Mouse (Mus musculus) midbrain, embryonic 10.5 days (tissue): ENCODE measurements around the gene Olfr1336. TPM values are rescaled to one million over a fixed set of nuclear protein-coding genes. Genes with fewer than 3 reads are reported as not detected.
"Not testable (repeated sequence)": the region's sequence is repeated elsewhere in the genome, so short reads cannot be mapped to it uniquely, and the experiment has no call there.

Experiments used
- DNase-seq: peaks from one replicate; pipeline ENCODE4 v3.0.0-alpha.2; 2017; ENCODE audit warnings: low spot score
- H3K27ac ChIP-seq: fragments of 300-500 bp; sonication (generic); replicated peaks from 2 replicates; pipeline ENCODE4 v1.5.1; 2016; ENCODE audit warnings: mild to moderate bottlenecking
- H3K27me3 ChIP-seq: fragments of 300-500 bp; sonication (generic); 2 replicates; pipeline ENCODE4 v1.6.1; 2016; ENCODE audit warnings: low read depth, mild to moderate bottlenecking; ENCODE audit not compliant: poor library complexity, severe bottlenecking
- H3K36me3 ChIP-seq: fragments of 300-500 bp; sonication (generic); 2 replicates; pipeline ENCODE4 v1.6.1; 2016; ENCODE audit warnings: mild to moderate bottlenecking, moderate library complexity
- H3K4me1 ChIP-seq: fragments of 300-500 bp; sonication (generic); 2 replicates; pipeline ENCODE4 v1.6.1; 2016
- H3K4me3 ChIP-seq: fragments of 300-500 bp; sonication (generic); 2 replicates; pipeline ENCODE4 v1.5.1; 2016; ENCODE audit warnings: mild to moderate bottlenecking, moderate library complexity
- H3K9me3 ChIP-seq: fragments of 300-500 bp; sonication (generic); replicated peaks from 2 replicates; pipeline ENCODE4 v1.6.1; 2016; ENCODE audit warnings: mild to moderate bottlenecking
- WGBS: fragments of 180-500 bp; shearing (Covaris S2); methylation state at CpG from one replicate; pipeline ENCODE4 v1.1.7; 2016; 5-methylcytosine and 5-hydroxymethylcytosine counted together
- polyA plus RNA-seq: library from polyadenylated mRNA; unstranded; fragments of >200 nt; fragmentation: Nextera tagmentation; extraction: Ambion mirVana; gene quantifications from 2 replicates; pipeline ENCODE4 v1.2.1, GENCODE M21; 2016

Gene Olfr1336
- not detected in 2 replicates for polyA plus RNA-seq

DNA sequence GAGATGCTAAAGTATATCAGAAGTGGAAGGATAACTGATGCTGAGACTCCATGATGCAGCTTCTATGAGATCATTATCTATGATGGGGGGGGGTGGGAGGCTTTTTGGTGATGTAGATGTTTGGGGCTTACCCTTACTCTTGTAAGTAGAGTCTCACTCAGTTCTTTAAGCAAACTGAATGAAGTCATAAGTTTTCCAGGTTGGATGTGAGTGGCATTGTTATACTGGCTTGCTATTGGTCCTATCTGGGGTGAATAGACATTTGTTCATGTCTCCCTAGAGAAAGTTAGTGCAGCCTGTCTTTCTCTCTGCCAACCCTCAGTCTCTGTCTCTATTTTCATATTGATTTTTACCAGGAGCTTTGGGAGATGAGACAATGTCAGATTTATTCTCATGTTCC lies at the start of gene Olfr1336:
TSS of gene Olfr1336 (plus strand) at position 301 of the 400 bp plus-strand sequence.
- no peak within 1 kb of the TSS for H3K4me3 ChIP-seq
- H3K4me1 ChIP-seq = no peaks in the 10 kb centered on the region
- H3K9me3 ChIP-seq = peaks cover 17% of the 10 kb centered on the region
- no peaks in the 10 kb centered on the region for H3K36me3 ChIP-seq
- no peak for DNase-seq
- no peaks in the 10 kb centered on the region for H3K27me3 ChIP-seq
- no peak within 1 kb of the TSS for H3K27ac ChIP-seq

DNA sequence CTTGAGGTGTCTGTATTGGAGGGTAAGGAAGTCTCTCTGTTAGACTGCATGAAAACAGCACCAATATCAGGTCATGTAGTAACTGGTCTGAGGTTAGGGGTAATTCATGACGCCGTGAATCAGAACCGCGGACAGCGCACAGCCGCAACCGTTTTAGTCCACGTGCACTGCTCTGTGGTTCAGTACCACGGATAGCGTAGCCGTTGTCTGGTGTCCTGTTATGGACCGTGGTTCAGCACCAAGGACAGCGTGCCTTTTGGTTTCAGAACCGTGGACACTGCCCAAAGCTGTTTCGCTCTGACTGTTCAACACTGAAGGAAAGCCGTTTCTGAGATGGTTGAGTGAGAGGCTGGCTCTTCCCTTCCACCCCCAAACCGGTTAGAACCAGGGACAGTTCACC lies 45.9 kb upstream of the Olfr1336 start, which contains the start of gene Gm20715:
TSS of gene Gm20715 (plus strand) at position 235 of the 400 bp plus-strand sequence.
- no peaks in the 10 kb centered on the region for H3K27me3 ChIP-seq
- H3K9me3 ChIP-seq = no peaks in the 10 kb centered on the region
- no peak within 1 kb of the TSS for H3K27ac ChIP-seq
- DNase-seq = peak; percentile 86
- peaks cover 4% of the 10 kb centered on the region for H3K4me1 ChIP-seq
- 3% methylated on average over 17 of the region's 17 CpGs for WGBS
- H3K36me3 ChIP-seq = no peaks in the 10 kb centered on the region
- H3K4me3 ChIP-seq = no peak within 1 kb of the TSS

DNA sequence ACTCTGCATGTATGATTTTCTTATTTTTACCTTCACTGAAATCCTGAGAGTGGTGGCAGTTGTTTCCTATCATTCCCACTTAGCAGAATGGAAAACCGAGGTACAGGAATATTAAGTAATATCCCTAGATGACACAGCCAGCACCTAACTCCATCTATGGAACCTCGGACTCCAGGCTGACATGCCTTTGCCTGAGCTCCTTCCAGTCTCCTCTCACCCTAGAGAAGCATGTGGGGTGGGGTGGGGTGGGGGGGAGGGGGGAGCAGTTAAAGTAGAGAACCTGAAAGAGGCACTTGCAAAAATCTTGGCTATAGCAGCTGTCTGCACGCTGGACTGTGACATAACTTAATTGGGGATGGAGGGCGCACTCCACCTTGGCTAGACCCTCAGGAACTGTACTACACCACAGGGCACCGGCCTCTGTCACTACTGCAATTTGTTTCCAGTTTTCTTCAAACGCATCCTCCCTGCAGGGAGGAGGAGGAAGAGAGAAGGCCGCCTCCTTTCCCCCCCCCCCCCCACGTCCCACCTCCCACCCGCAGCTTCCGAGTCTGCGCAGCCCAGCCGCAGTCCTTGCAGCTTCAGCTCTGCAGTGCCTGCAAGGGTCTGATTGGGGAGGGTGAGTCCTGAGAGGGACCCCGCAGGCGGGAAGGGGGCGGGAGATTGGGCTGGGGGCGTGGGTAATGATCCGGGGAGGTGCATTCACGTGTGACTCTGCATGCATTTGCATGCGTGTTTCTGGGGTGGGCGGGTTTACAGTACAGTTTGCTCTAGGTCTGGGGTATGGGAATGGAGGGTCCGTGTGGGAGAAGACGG lies 41.1 kb upstream of the Olfr1336 start:
- 7% methylated on average over 21 of the region's 22 CpGs for WGBS
- Histone ChIP-seq H3K27me3 (no peaks in the 10 kb centered on the region), H3K4me1 (peaks cover 6% of the 10 kb centered on the region), H3K9me3 (no peaks in the 10 kb centered on the region), H3K36me3 (no peaks in the 10 kb centered on the region), H3K27ac (no peak overlapping the region), H3K4me3 (peak overlapping the region; percentile 43)
- peak; percentile 15 for DNase-seq

DNA sequence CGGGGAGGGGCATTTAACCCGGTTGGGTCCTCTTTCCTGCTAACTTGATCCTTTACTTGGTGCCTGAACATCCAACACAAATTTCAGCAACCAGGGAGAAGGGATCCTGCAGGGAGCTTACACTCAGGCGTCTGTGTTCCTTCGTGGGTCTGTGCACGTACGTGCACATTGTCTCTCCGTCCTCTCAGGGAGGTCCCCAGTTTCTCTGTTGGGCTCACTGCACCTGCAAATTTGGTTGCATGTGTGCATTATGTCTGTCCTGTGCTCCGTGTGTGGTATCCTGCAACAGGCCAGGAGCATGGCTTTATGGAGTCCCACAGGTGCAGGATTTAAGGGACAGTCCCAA lies 40.6 kb upstream of the Olfr1336 start:
- peaks cover 6% of the 10 kb centered on the region for H3K4me1 ChIP-seq
- no peaks in the 10 kb centered on the region for H3K36me3 ChIP-seq
- H3K9me3 ChIP-seq = no peaks in the 10 kb centered on the region
- peak overlapping the region; percentile 43 for H3K4me3 ChIP-seq
- no peak for DNase-seq
- no peaks in the 10 kb centered on the region for H3K27me3 ChIP-seq
- 15% methylated on average over 8 of the region's 8 CpGs for WGBS
- no peak overlapping the region for H3K27ac ChIP-seq

DNA sequence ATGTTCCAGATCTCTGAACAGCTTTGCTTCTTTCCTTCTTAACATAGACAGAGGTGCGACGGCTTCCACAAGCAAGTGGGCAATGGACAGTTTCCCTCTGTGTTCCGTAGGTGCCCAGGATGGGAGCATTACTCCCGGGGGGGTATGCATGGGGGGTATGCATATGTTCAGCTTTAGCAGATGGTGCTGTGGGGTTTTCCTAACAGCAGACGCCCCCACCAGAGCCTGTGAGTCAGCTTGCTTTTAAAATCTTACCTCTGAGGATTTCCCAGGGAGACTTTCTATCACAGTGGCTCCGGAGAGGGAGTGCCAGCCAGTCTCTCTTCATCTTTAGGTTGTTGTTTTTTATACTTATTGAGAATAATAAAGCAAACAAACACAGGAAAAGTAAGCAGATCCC lies 36.1 kb upstream of the Olfr1336 start:
- Histone ChIP-seq H3K36me3 (no peaks in the 10 kb centered on the region), H3K27ac (no peak overlapping the region), H3K27me3 (no peaks in the 10 kb centered on the region), H3K4me3 (no peak overlapping the region), H3K4me1 (peaks cover 3% of the 10 kb centered on the region), H3K9me3 (peaks cover 5% of the 10 kb centered on the region; the same call in 1 of the 2 replicates)
- no peak for DNase-seq
- WGBS = 77% methylated on average over 6 of the region's 6 CpGs

DNA sequence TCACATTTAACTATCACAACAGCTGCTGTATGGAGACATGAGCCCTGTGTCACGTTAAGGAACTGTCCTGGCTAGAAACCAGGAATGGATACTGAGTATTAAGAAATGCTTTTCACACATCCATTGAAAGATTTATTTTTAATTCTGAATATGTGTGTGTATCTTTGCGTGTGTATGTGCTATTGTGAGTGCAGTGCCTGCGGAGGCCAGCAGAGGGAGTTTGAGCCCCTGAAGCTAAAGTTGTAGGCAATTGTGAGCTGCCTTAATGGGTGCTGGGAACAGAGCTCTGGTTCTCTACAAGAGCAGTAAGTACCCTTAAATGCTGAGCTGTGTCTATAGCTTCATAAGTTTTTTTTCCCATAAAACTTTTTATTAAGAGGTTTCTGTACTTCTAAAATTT lies 26.6 kb upstream of the Olfr1336 start:
- Histone ChIP-seq H3K4me1 (peaks cover 1% of the 10 kb centered on the region; the same call in 1 of the 2 replicates), H3K27ac (no peak overlapping the region), H3K27me3 (no peaks in the 10 kb centered on the region), H3K9me3 (peaks cover 22% of the 10 kb centered on the region), H3K36me3 (no peaks in the 10 kb centered on the region), H3K4me3 (no peak overlapping the region)
- 86% methylated on average over 3 of the region's 3 CpGs for WGBS
- no peak for DNase-seq

DNA sequence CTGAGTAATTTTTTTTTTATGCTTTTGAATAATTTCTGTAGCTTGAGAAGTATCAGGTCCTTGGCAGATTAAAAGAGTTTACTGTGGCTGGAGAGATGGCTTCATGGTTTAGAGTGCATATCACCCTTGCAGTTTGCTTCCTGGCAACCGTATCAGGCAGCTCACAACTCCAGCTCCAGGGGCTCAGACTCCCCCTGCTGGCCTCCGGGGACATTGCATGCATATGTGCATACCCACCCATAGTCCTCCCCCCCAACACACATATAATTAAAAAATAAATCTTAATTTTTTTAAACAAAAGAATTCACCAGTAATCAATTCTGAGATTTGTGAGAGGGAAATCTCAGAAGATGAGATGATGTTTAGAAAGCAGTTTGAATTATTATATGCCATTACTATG lies 25.6 kb upstream of the Olfr1336 start:
- Histone ChIP-seq H3K27ac (no peak overlapping the region), H3K4me1 (peaks cover 9% of the 10 kb centered on the region), H3K27me3 (no peaks in the 10 kb centered on the region), H3K36me3 (no peaks in the 10 kb centered on the region), H3K9me3 (peaks cover 21% of the 10 kb centered on the region), H3K4me3 (no peak overlapping the region)
- DNase-seq = no peak
- 46% methylated on average over 2 of the region's 2 CpGs for WGBS

DNA sequence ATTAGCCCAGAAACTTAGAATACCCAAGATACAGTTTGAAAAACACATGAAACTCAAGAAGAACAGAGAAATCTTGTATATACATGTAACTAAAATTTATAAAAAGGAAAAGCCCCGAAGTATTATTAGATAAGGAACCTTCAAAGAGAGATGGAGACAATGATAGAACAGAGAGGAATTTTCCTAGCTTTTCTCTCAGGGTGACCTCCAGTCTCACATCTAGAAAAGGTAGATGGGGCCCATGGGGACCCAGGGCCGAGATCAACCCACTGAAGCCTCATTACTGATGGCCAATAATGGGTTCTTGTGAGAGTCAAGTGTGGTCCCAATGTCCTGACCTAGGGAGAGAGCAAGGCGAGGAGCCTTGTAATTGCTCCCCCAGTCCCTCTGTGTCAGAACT lies 17.6 kb upstream of the Olfr1336 start, which contains the start of gene Olfr1344:
TSS of gene Olfr1344 (plus strand) at position 301 of the 400 bp plus-strand sequence.
- no peak for DNase-seq
- 84% methylated on average over 3 of the region's 3 CpGs for WGBS
- Histone ChIP-seq H3K27ac (no peak within 1 kb of the TSS), H3K27me3 (no peaks in the 10 kb centered on the region), H3K4me1 (peaks cover 15% of the 10 kb centered on the region), H3K36me3 (no peaks in the 10 kb centered on the region), H3K9me3 (0 out of 2 replicates have a peak, but pooled peaks cover 6% of the 10 kb centered on the region), H3K4me3 (no peak within 1 kb of the TSS)

DNA sequence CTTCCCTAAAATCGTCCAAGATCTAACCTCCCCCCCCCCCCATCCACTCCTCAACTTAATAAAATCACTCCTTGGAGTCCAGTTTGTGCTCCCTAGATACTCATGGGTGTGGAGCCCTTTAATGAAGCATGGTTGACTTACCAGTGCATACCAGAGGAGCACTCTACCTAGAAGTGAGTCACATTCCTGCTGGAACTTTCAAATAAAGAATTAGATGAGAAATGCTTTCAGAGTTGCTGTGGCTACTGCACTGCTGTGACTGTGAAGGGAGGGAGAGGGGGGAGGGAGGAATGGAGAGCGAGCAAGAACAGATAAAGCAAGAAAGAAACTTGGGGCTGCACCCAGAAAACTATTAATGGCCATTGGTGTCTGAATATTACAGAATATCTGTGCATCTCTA lies 14.8 kb upstream of the Olfr1336 start:
- WGBS = 60% methylated on average over 2 of the region's 2 CpGs
- Histone ChIP-seq H3K4me1 (no peaks in the 10 kb centered on the region; the same call in 1 of the 2 replicates), H3K27ac (no peak overlapping the region), H3K4me3 (no peak overlapping the region), H3K36me3 (no peaks in the 10 kb centered on the region), H3K27me3 (no peaks in the 10 kb centered on the region), H3K9me3 (0 out of 2 replicates have a peak, but pooled peaks cover 6% of the 10 kb centered on the region)
- DNase-seq = no peak

DNA sequence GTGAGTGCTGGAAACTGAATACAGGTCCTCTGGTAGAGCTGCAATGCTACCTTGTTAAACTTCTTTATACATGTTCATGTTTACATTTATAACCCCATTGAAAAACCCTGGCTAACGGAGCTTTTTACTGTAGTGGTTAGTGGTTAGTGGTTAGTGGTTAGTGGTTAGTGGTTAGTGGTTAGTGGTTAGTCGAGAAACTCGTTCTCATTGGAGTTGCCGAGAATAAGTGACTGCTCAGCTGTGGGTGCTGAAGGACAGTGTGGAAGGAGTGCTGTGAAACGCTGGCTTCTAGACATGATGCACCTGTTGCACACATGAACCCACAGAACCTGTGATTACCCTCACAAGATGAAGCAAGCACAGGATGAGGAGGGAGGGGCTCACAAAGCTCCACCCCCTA lies 8.2 kb upstream of the Olfr1336 start:
- Histone ChIP-seq H3K4me3 (no peak overlapping the region), H3K27me3 (no peaks in the 10 kb centered on the region), H3K9me3 (peaks cover 16% of the 10 kb centered on the region; the same call in 1 of the 2 replicates), H3K4me1 (no peaks in the 10 kb centered on the region), H3K27ac (no peak overlapping the region), H3K36me3 (no peaks in the 10 kb centered on the region)
- 89% methylated on average over 5 of the region's 5 CpGs for WGBS
- DNase-seq = no peak

DNA sequence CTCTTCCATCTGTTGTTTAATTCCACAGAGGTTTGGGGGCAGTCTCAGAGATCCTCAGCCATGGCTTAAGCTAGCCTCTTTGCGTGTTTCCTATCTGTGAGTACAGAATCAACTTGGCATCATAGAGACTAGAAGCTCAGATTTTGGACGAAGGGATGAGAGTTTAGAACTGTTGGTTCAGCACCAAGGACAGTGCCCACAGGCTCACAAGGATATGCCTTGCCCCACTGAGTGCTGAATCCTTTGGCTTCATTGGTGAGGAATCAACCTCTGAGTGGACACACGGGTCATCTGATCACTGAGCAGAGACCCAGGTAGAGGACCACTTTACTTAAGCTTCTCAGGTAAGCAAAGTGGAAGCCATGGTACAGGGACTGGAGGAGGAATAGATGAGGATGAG lies 431 bp downstream of the Olfr1336 start:
- H3K4me3 ChIP-seq = no peak overlapping the region

DNA sequence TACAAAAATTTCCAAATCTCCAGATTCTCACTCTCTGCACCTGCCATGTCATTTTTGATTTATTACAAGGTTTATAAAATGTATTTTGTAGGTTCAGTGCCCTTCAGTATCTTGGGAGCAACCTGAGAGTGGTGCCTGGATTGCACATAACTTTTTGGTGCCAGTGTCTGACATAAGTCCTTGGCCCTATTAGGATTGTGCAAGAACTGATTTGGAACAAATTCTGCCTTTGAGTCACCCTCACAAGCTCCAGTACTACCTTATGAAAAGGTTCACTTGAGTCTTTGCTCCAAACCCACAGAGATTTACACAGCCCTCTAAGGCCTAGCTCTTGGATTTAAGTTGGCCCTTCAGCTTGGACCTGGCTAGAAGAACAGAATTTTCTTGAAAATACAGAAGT lies 11.0 kb downstream of the Olfr1336 start, which contains the start of gene Olfr1346:
TSS of gene Olfr1346 (plus strand) at position 151 of the 400 bp plus-strand sequence.
- Histone ChIP-seq H3K27ac (no peak within 1 kb of the TSS), H3K9me3 (0 out of 2 replicates have a peak, but pooled peaks cover 7% of the 10 kb centered on the region), H3K4me3 (no peak within 1 kb of the TSS), H3K36me3 (no peaks in the 10 kb centered on the region), H3K27me3 (no peaks in the 10 kb centered on the region), H3K4me1 (no peaks in the 10 kb centered on the region)
- DNase-seq = no peak

More for the DNA sequence above, 431 bp downstream of the Olfr1336 start:
- no peaks in the 10 kb centered on the region for H3K27me3 ChIP-seq
- no peaks in the 10 kb centered on the region for H3K36me3 ChIP-seq
- H3K27ac ChIP-seq = no peak overlapping the region
- H3K9me3 ChIP-seq = peaks cover 21% of the 10 kb centered on the region
- no peaks in the 10 kb centered on the region for H3K4me1 ChIP-seq
- 55% methylated on average over 3 of the region's 3 CpGs for WGBS
- DNase-seq = no peak

DNA sequence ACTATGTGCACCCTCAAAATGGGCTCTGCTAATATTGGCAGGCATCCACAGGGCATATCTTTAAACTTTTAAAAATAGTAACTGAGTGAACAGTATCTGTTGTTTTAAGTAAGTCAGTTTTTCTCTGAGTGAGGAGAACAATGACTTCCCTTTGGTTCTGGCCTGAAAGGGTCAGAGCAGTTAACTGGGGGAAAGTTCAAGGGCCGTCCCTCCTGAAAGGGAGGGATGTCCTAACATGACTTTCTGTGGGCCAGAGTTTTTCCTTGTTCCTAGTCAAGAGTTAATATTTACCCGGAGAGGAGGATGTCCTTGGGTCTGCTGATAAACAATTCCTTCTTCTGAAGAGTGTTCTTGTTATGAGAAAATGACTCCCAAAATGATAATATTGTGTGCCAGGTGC lies 21.7 kb downstream of the Olfr1336 start:
- H3K27ac ChIP-seq, H3K4me1 ChIP-seq, H3K27me3 ChIP-seq, DNase-seq, H3K4me3 ChIP-seq, H3K36me3 ChIP-seq: not testable (repeated sequence)
- peaks cover 44% of the 10 kb centered on the region for H3K9me3 ChIP-seq
- 88% methylated on average over 2 of the region's 2 CpGs for WGBS
